14 mouse cellular contexts compared by ENCODE assay signal in the genomic region with DNA sequence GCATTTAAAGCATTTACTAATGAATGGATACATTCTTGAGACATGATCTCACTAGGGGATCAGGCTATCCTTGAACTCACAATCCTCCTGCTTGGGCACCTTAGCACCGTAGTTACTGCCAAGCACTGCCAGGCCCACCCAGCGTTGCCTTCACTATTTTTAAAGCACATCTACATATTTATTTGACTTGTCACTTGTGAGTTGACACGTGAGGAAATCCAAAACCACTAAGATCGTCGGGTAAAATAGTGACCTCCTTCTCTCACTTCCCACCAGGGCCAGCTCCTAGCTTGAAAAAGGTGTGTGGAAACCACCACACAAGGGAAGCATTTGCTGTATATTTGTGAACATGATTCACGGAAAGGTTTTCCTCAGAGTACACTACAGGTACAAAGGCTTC. TPM values are rescaled to one million over a fixed set of nuclear protein-coding genes. Genes with fewer than 3 reads are reported as not detected.
"Had no signal": no experiment of that assay in that cellular context is flagged by ENCODE, and none has a peak within 500 bp of the region (broad histone marks: within the 10 kb centered on the region; RNA-seq: fewer than 3 reads in every experiment).

No protein-coding gene starts in this region.

- H3K4me1 ChIP-seq: intestine, embryonic 15.5 days; limb, embryonic 13.5 days; midbrain, embryonic 12.5 days had no signal

- H3K9me3 ChIP-seq: intestine, embryonic 15.5 days; limb, embryonic 13.5 days; midbrain, embryonic 12.5 days had no signal

- H3K4me3 ChIP-seq: intestine, embryonic 15.5 days; layer of hippocampus, adult 2 months; limb, embryonic 13.5 days; midbrain, embryonic 12.5 days had no signal

- H3K27ac ChIP-seq: intestine, embryonic 15.5 days; layer of hippocampus, adult 2 months; limb, embryonic 13.5 days; liver, embryonic 14.5 days; midbrain, embryonic 12.5 days had no signal

- H3K36me3 ChIP-seq: intestine, embryonic 15.5 days; limb, embryonic 13.5 days; midbrain, embryonic 12.5 days had no signal

- H3K27me3 ChIP-seq: intestine, embryonic 15.5 days; limb, embryonic 13.5 days; midbrain, embryonic 12.5 days had no signal

RNA-seq across cellular contexts. Expression of a gene that starts 0.6 kb away (rescaled TPM):
- polyA plus RNA-seq: midbrain, embryonic 16.5 days had no signal

RNA-seq across cellular contexts. Expression of a gene that starts 38.5 kb away (rescaled TPM):
- total RNA-seq: layer of hippocampus, adult 2 months; layer of hippocampus, postnatal 10 days; left cerebral cortex, adult 18-20 months; left cerebral cortex, postnatal 10 days; left cerebral cortex, postnatal 4 days had no signal
- polyA plus RNA-seq: intestine, embryonic 15.5 days; limb, embryonic 13.5 days; liver, embryonic 14.5 days; lung, postnatal 0 days; midbrain, embryonic 12.5 days; stomach, embryonic 14.5 days had no signal

RNA-seq across cellular contexts. Expression of a gene that starts 48.3 kb away (rescaled TPM):
- total RNA-seq: left cerebral cortex, postnatal 4 days had no signal
- polyA plus RNA-seq: kidney, embryonic 14.5 days; limb, embryonic 13.5 days; midbrain, embryonic 12.5 days; neural tube, embryonic 14.5 days had no signal
